Mouse (Mus musculus) lung, adult 2 months (tissue): Measurements from ENCODE around the gene Lhx5.

Experiments
- CTCF ChIP-seq: fragments of 200-500 bp; IDR thresholded peaks from 2 replicates; pipeline ENCODE4 v1.5.1; 2011; ENCODE audit warnings: mild to moderate bottlenecking, low read length, control low read depth; ENCODE audit not compliant: insufficient read depth
- POLR2A ChIP-seq: fragments of 200-500 bp; IDR thresholded peaks from 2 replicates; pipeline ENCODE4 v1.6.1; 2011; ENCODE audit warnings: low read depth, mild to moderate bottlenecking, control low read depth, low read length, borderline replicate concordance; ENCODE audit errors: extremely low read depth

GRCm38 (mm10) chr5:120393871-120394667 lies 37.4 kb upstream of the Lhx5 start:
- TF ChIP-seq CTCF (no peak), POLR2A (no peak)
